Mouse (Mus musculus) B cell, adult (primary cell): ENCODE results near the gene Mrps33. TPM values are rescaled to one million over a fixed set of nuclear protein-coding genes. Genes with fewer than 3 reads are reported as not detected.

ENCODE experiments used
- total RNA-seq: library from RNA; stranded (reverse); gene quantifications from 4 replicates; pipeline ENCODE4 v1.2.4, GENCODE M21; 2023; ENCODE audit not compliant: inconsistent age

The Mrps33 gene
- total RNA-seq: 24.6 to 47.6 TPM (median 42.1 TPM) in 4 replicates

GRCm38 (mm10) chr6:39810612-39811116 is at the start of gene Mrps33:
TSS of gene Mrps33 (minus strand) at chr6:39810988.

Other genes with a start within 250 kb of the Mrps33 start
- gene Adck2, start 237.1 kb downstream of the Mrps33 start, total RNA-seq: 31.6 to 42.3 TPM (median 37.2 TPM) in 4 replicates
- gene Gm42420, start 225.2 kb downstream of the Mrps33 start, total RNA-seq: not detected in 4 replicates
- gene Ndufb2, start 218.4 kb downstream of the Mrps33 start, total RNA-seq: 41.1 to 55.7 TPM (median 45.0 TPM) in 4 replicates
- gene Braf, start 85.5 kb downstream of the Mrps33 start, total RNA-seq: 28.9 to 35.4 TPM (median 34.3 TPM) in 4 replicates
- gene Tmem178b, start 62.3 kb upstream of the Mrps33 start, total RNA-seq: not detected in 4 replicates